Mouse (Mus musculus): ENCODE data around the gene Dusp1. TPM values are rescaled to one million over a fixed set of nuclear protein-coding genes. Genes with fewer than 3 reads are reported as not detected.

The Dusp1 gene
- 675 to 870 TPM (median 790 TPM) in 4 replicates for total RNA-seq (2023; ENCODE audit: inconsistent age)

GRCm38 (mm10) chr17:26561651-26562181, at the start of gene Dusp1:
TSS of gene Dusp1 (minus strand) at chr17:26562128.

GRCm38 (mm10) chr17:26561290-26561640, 663 bp downstream of the Dusp1 start, which contains the start of gene Ergic1:
TSS of gene Ergic1 (plus strand) at chr17:26561489.

Other genes with a start within 250 kb of the Dusp1 start
- gene Neurl1b, start 147.3 kb downstream of the Dusp1 start, total RNA-seq (2023; ENCODE audit: inconsistent age): 0.10 to 0.45 TPM (median 0.26 TPM) in 4 replicates
- 41.0 to 46.0 TPM (median 44.5 TPM) in 4 replicates for gene Ergic1, start 639 bp downstream of the Dusp1 start, total RNA-seq (2023; ENCODE audit: inconsistent age)
- gene Atp6v0e, start 101.1 kb upstream of the Dusp1 start, total RNA-seq (2023; ENCODE audit: inconsistent age): 114 to 137 TPM (median 133 TPM) in 4 replicates
- 114 to 129 TPM (median 121 TPM) in 4 replicates for gene Crebrf, start 153.5 kb upstream of the Dusp1 start, total RNA-seq (2023; ENCODE audit: inconsistent age)
- gene Bnip1, start 218.9 kb upstream of the Dusp1 start, total RNA-seq (2023; ENCODE audit: inconsistent age): 41.7 to 57.4 TPM (median 48.1 TPM) in 4 replicates

All from B cell, adult (primary cell).